Mouse (Mus musculus) myocyte (in vitro differentiated cells): Measurements from ENCODE around the gene Cpsf4l.

ENCODE experiments used
- E2F4 ChIP-seq: IDR thresholded peaks from one replicate; pipeline ENCODE4 v1.6.1; 2011; ENCODE audit warnings: mild to moderate bottlenecking, control low read depth, moderate library complexity; ENCODE audit not compliant: insufficient read depth
- MAX ChIP-seq: IDR thresholded peaks from one replicate; pipeline ENCODE4 v1.6.1; 2011; ENCODE audit warnings: low read depth, mild to moderate bottlenecking, control low read depth
- MYOD1 ChIP-seq, 3 experiments: IDR thresholded peaks; one replicate each; pipeline ENCODE4 v1.6.1; 2011; ENCODE audit warnings: control low read depth in 2 of 3, low read depth in 2 of 3, mild to moderate bottlenecking in 2 of 3, moderate library complexity in 1 of 3; ENCODE audit not compliant: insufficient read length in 2 of 3, control insufficient read depth in 1 of 3
- POLR2A ChIP-seq: IDR thresholded peaks from one replicate; pipeline ENCODE4 v1.6.1; 2011; ENCODE audit warnings: low read depth, mild to moderate bottlenecking, control low read depth, moderate library complexity; ENCODE audit not compliant: insufficient read length
- POLR2AphosphoS2 ChIP-seq: IDR thresholded peaks from one replicate; pipeline ENCODE4 v1.6.1; 2011; ENCODE audit warnings: low read depth, control low read depth; ENCODE audit not compliant: insufficient read length
- SRF ChIP-seq: IDR thresholded peaks from one replicate; pipeline ENCODE4 v1.6.1; 2011; ENCODE audit warnings: low read depth; ENCODE audit not compliant: control insufficient read depth, insufficient read length
- TCF12 ChIP-seq: IDR thresholded peaks from one replicate; pipeline ENCODE4 v1.6.1; 2011; ENCODE audit warnings: mild to moderate bottlenecking, control low read depth; ENCODE audit not compliant: poor library complexity, insufficient read depth, severe bottlenecking
- TCF3 ChIP-seq: IDR thresholded peaks from one replicate; pipeline ENCODE4 v1.6.1; 2011; ENCODE audit warnings: low read depth, control low read depth; ENCODE audit not compliant: insufficient read length

- no peak for TF ChIP-seq POLR2A
- TF ChIP-seq MYOD1 (IDR thresholded peaks at IDR 0.05; ENCODE audit: control insufficient read depth in 1 of 3, insufficient read length in 2 of 3, low read depth in 2 of 3): no peak
- TF ChIP-seq POLR2AphosphoS2: no peak
- no peak for TF ChIP-seq E2F4
- TF ChIP-seq MAX: no peak
- no peak for TF ChIP-seq TCF12
- no peak for TF ChIP-seq TCF3
- no peak for TF ChIP-seq SRF
These were observed 41.0 kb downstream of the Cpsf4l start for GRCm38 (mm10) chr11:113668857-113669256.
